Mouse (Mus musculus): ENCODE measurements at regions not wholly inside any gene's neighbourhood (a gene's known extent, or its start where the extent isn't known, plus 50 kb on each side); places are given as distances from the start of the nearest gene placed in this dataset.

GRCm38 (mm10) chr4:125266212-125266611 is 138.6 kb upstream of the Zc3h12a start:
- no peak for DNase-seq (ENCODE audit: low spot score)

GRCm38 (mm10) chr4:125265575-125265974 is 137.9 kb upstream of the Zc3h12a start:
- no peak for DNase-seq (ENCODE audit: low spot score)

DNA sequence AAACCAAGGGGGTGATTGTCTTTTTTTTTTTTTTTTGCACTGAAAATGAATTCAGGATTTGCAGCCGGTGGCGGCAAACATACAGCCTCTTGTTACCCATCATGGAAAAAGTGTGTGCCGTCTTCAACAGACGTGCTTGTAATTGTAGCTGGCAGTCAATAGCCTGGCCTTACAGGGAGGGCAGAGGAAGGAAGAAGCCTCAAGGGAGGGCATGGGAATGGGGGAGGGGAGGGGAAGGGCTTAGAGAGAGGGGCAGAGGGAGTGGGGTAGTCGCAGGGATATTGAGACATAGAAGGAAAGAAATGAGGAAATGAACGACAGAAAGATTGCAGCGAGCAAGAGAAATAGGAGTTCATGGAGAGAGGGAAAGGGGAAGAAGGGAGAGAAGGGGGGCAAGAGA is 137.4 kb upstream of the Zc3h12a start:
- no peak for DNase-seq (ENCODE audit: low spot score)

- DNase-seq (ENCODE audit: low spot score) = no peak
Observed at GRCm38 (mm10) chr4:125261547-125261946, 133.9 kb upstream of the Zc3h12a start.

DNA sequence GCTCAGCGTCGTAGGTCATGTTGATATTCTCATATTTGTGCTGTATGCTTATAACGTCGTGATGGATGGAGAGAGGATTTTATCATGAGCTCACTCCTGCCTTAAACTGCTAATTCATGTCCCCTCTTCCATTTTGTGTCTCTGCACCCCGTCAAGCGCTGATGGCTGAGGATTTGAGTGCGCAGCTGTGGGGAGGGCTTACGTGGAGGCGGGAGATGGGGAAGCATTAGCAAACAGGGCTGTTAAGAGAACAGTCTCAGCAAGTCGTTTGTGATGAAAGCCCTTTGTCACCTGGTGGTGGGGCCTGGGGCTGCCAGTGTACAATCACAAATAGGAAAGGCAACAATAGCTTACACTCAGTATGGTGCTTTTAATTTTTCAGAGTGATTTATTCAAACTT is 131.7 kb upstream of the Zc3h12a start:
- no peak for DNase-seq (ENCODE audit: low spot score)

GRCm38 (mm10) chr4:125257916-125258315 is 130.3 kb upstream of the Zc3h12a start:
- no peak for DNase-seq (ENCODE audit: low spot score)

DNA sequence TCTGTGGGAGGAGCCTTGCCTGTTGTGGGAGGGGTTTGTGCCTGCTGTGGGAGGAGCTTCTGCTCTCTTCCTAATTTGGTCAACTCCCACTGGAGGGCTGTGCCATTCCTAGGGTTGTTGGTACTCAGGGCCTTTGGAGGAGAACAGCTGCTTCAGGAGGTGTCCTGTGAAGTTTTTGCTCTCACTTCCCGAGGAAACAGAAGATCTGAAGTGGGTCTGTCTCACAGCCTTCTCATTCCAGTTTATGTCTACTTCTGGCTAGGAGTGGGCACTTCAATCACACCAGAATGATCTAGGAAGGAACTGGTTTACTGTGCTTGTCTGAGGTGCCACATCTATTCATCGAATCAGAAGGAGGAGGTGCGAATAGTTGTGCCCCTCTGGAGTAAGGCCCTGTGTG is 125.5 kb upstream of the Zc3h12a start:
- no peak for DNase-seq (ENCODE audit: low spot score)

DNA sequence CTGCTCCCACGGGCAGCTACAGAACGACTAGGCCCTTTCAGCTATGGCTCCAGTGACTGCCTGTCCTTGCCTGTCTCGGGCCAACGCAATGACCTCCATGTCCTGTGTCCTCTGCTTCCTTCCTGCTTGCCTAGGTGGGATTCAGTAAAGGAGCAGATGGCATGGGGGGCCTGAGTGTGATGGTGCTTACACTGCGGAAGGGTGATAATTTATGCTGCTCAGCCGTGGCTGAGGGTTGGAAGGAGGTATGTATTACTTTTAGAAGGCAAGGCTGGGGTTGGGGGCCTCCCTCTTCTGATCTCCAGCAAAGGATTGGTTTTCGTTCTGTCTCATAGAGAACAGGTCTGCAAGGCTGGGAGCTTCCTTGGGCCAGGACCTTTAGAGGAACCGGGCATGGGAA is 124.6 kb upstream of the Zc3h12a start:
- no peak for DNase-seq (ENCODE audit: low spot score)

DNA sequence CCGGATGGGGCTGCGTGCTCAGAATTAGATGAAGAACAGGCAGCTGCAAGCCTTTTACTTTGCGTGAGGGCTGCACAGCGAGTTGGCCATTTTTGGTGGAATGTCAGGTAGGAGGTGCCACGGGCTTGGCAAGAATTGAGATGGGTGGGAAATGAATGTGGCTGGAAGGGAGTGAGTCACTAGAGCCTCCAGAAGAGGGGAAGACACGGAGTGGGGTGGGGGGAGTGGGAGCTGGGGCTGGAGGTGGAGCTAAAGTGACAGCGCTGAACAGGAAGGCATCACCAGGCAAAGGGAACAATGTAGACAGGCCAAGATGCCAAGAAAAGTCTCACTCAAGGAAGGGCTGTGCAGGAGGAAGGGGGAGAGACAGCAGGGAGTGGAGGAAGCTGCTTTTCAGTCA is 121.4 kb upstream of the Zc3h12a start:
- no peak for DNase-seq (ENCODE audit: low spot score)

GRCm38 (mm10) chr4:125246171-125246570 is 118.5 kb upstream of the Zc3h12a start:
- DNase-seq (ENCODE audit: low spot score) = no peak

- DNase-seq (ENCODE audit: low spot score) = no peak
Observed at GRCm38 (mm10) chr4:125242512-125242911, 114.9 kb upstream of the Zc3h12a start.

- DNase-seq (ENCODE audit: low spot score) = no peak
Observed at GRCm38 (mm10) chr4:125241577-125242262, 114.1 kb upstream of the Zc3h12a start.

GRCm38 (mm10) chr4:125231711-125232260 is 104.1 kb upstream of the Zc3h12a start:
- DNase-seq (ENCODE audit: low spot score) = peak; percentile 58

GRCm38 (mm10) chr4:125227194-125227593 is 99.6 kb upstream of the Zc3h12a start:
- no peak for DNase-seq (ENCODE audit: low spot score)

- no peak for DNase-seq (ENCODE audit: low spot score)
Observed at GRCm38 (mm10) chr4:125222922-125223321, 95.3 kb upstream of the Zc3h12a start.

DNA sequence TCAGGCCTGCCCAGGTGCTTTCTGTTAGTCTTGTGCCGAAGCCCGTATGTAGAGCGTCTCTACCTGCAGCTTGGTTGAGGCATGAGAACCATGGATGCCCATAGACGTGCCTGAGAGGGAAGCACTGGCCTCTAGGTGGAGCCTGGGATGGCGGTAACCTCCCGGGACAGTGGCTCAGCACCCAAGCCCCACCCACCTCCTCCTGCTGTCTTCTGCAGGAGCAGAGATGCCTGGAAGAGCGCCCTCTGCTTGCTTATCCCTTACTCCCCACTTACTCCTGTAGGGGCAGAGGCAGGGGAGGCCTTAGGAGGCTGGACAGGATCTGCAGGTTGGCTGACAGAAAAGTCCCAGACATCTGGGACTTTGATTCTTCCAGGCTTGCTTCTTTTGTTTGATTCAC is 92.7 kb upstream of the Zc3h12a start:
- DNase-seq (ENCODE audit: low spot score) = no peak

DNA sequence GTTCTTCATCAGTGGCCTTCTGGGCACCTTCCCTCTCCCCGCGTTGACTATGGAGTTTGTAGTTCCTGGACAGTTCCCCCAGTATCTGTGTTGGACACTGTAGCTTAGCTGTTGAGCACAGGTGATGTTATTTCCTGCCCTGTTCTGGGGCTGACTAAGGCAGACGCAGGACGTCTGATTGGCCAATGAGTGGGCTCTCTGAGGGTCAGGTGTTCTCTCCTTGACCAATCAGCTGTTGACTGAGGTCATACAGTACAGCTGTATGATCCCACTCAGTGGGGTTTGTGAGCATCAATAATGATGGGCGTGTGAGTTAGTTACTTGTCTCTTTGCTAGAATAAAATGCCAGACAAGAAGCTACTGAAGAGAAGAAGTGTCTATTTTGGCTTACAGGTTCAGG is 91.6 kb upstream of the Zc3h12a start:
- DNase-seq (ENCODE audit: low spot score) = no peak

DNA sequence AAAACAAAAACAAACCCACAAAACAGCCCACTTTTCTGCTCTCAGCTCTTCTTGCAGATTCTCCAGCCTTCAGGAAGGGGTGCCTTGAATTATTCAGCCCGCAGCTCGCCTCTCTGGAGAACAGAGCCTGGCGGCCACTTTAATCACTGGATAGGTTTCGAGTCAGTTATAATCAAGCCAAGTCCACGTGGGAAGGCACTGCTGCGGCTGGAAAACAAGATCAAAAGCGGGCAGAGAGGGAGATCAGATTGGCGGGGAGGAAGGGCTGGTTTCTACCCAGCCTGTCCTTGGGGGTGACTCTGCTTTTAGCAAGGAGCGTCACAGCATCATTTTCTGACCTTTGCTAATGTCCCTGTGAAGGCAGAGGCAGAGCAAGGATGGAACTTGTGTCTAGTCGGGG is 86.7 kb upstream of the Zc3h12a start:
- no peak for DNase-seq (ENCODE audit: low spot score)

DNA sequence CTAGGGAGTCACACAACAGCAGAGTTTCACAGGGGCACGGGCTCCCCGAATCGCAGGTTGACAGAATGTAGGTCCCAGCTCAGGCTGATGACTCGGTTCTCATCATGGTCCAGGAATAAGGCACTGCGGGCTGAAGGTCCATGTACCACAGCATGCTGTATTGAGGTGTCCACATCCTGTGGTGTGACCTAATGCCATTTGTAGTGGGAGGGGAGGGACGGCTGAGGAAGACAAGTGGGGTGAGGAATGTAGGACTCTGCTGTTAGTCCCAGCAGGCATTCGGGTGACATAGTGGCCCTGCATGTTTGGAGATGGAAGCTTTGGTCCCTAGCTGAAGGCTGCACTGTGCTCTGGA is 84.5 kb upstream of the Zc3h12a start:
- no peak for DNase-seq (ENCODE audit: low spot score)

- no peak for DNase-seq (ENCODE audit: low spot score)
Observed at GRCm38 (mm10) chr4:125211459-125212175, 84.0 kb upstream of the Zc3h12a start.

DNA sequence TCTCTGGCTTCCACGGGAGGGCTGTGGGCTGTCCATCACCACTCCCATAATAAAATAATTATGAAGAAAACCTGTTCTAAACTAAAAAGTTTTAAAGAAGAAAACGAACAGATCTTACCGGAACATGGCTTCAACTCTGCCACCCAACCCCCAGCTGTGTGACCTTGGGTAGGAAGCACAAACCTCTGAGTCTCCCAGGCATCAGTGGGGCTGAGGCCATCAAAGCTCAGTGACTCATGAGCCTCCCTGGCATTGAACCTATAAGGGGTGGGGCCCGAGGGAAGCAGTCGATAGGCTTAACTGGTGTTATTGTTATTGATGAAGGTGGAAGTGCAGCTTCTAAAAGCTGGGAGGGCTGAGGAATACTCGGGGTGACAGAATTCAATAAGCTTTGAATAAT is 83.1 kb upstream of the Zc3h12a start:
- no peak for DNase-seq (ENCODE audit: low spot score)

GRCm38 (mm10) chr4:125208136-125208915 is 80.7 kb upstream of the Zc3h12a start:
- DNase-seq (ENCODE audit: low spot score) = no peak

GRCm38 (mm10) chr4:125203521-125203920 is 75.9 kb upstream of the Zc3h12a start:
- DNase-seq (ENCODE audit: low spot score) = no peak
